Mouse (Mus musculus) R1 (cell line): ENCODE measurements at regions not wholly inside any gene's neighbourhood (a gene's known extent, or its start where the extent isn't known, plus 50 kb on each side); places are given as distances from the start of the nearest gene placed in this dataset.
"Not testable (repeated sequence)": the region's sequence is repeated elsewhere in the genome, so short reads cannot be mapped to it uniquely, and the experiment has no call there.

Experiments
- DNase-seq: peaks from one replicate; pipeline ENCODE4 v3.0.0-alpha.2; 2018; ENCODE audit warnings: low read depth, low spot score

- no peak for DNase-seq
These were observed 416.8 kb upstream of the Auts2 start for GRCm38 (mm10) chr5:132959901-132960300.

GRCm38 (mm10) chr5:132956184-132956583 is 413.0 kb upstream of the Auts2 start:
- DNase-seq, result no peak

- no peak for DNase-seq
These were observed 411.9 kb upstream of the Auts2 start for GRCm38 (mm10) chr5:132955051-132955450.

- DNase-seq, result no peak
These were observed 390.4 kb upstream of the Auts2 start for GRCm38 (mm10) chr5:132933439-132933980.

- DNase-seq, result not testable (repeated sequence)
These were observed 386.8 kb upstream of the Auts2 start for GRCm38 (mm10) chr5:132929955-132930354.

- peak; percentile 57 for DNase-seq
These were observed 380.2 kb upstream of the Auts2 start for GRCm38 (mm10) chr5:132923365-132923764.

- DNase-seq, result no peak
These were observed 365.9 kb upstream of the Auts2 start for GRCm38 (mm10) chr5:132909056-132909455.

GRCm38 (mm10) chr5:132908220-132908619 is 365.1 kb upstream of the Auts2 start:
- no peak for DNase-seq

- DNase-seq, result no peak
These were observed 349.4 kb upstream of the Auts2 start for GRCm38 (mm10) chr5:132892591-132892990.

GRCm38 (mm10) chr5:132884130-132884529 is 341.0 kb upstream of the Auts2 start:
- no peak for DNase-seq

GRCm38 (mm10) chr5:132882291-132882690 is 339.1 kb upstream of the Auts2 start:
- no peak for DNase-seq

- DNase-seq, result no peak
These were observed 338.0 kb upstream of the Auts2 start for GRCm38 (mm10) chr5:132881170-132881569.

- DNase-seq, result peak; percentile 7
These were observed 333.2 kb upstream of the Auts2 start for GRCm38 (mm10) chr5:132876336-132876840.

GRCm38 (mm10) chr5:132858846-132859510 is 315.8 kb upstream of the Auts2 start:
- no peak for DNase-seq

GRCm38 (mm10) chr5:132855619-132856510 is 312.7 kb upstream of the Auts2 start:
- peak; percentile 25 for DNase-seq

- DNase-seq, result no peak
These were observed 307.6 kb upstream of the Auts2 start for GRCm38 (mm10) chr5:132850770-132851169.

GRCm38 (mm10) chr5:132848086-132848485 is 304.9 kb upstream of the Auts2 start:
- DNase-seq, result no peak

GRCm38 (mm10) chr5:132843284-132843683 is 300.1 kb upstream of the Auts2 start:
- no peak for DNase-seq

- DNase-seq, result peak; percentile 51
These were observed 298.6 kb upstream of the Auts2 start for GRCm38 (mm10) chr5:132841794-132842193.

- DNase-seq, result no peak
These were observed 294.3 kb upstream of the Auts2 start for GRCm38 (mm10) chr5:132837420-132837819.

- DNase-seq, result peak; percentile 6
These were observed 285.8 kb upstream of the Auts2 start for GRCm38 (mm10) chr5:132828993-132829392.
